In the genomic region with DNA sequence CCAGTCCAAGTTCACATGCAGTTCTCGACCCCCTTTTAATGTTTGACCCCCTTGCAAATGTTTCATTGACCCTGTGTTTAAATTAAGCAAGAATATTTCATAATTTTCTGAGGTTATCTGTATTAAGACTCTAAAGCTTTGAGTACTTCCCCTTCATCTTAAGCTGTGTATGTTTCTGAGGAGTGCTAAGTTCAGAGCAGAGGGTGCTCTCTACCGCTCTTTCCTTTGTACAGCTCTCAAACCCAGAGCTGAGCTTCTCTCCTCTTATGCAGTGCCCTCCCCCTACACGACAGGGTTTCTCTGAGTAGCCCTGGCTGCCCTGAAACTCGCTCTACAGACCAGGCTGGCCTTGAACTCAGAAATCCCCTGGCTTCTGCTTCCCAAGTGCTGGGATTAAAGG, we compare ENCODE assay signal across 11 mouse cellular contexts.
"Had no signal": no experiment of that assay in that cellular context is flagged by ENCODE, and none has a peak within 500 bp of the region (broad histone marks: within the 10 kb centered on the region; RNA-seq: fewer than 3 reads in every experiment).

No protein-coding gene starts in this region.

- H3K27ac ChIP-seq: intestine, embryonic 15.5 days; left cerebral cortex, adult 2 months; limb, embryonic 10.5 days; stomach, embryonic 15.5 days had no signal

- DNase-seq: kidney, adult 18-20 months; kidney, postnatal 14 days; right cerebral cortex, postnatal 14 days; thymus, adult 2 months; thymus, postnatal 25 days had no signal

- H3K9me3 ChIP-seq: intestine, embryonic 15.5 days; limb, embryonic 10.5 days; stomach, embryonic 15.5 days had no signal

- ATAC-seq: intestine, embryonic 15.5 days; midbrain, embryonic 16.5 days had no signal

- H3K4me2 ChIP-seq: intestine, embryonic 15.5 days; liver, embryonic 11.5 days; stomach, embryonic 15.5 days had no signal

- H3K9ac ChIP-seq: intestine, embryonic 15.5 days; stomach, embryonic 15.5 days had no signal

- H3K27me3 ChIP-seq: intestine, embryonic 15.5 days; stomach, embryonic 15.5 days had no signal

- H3K4me3 ChIP-seq: intestine, embryonic 15.5 days; left cerebral cortex, adult 2 months; limb, embryonic 10.5 days; stomach, embryonic 15.5 days had no signal
